Mouse (Mus musculus): ENCODE measurements around the gene Acss1. TPM values are rescaled to one million over a fixed set of nuclear protein-coding genes. Genes with fewer than 3 reads are reported as not detected.

The Acss1 gene
- polyA plus RNA-seq, 1 experiment = 9.4 TPM

GRCm38 (mm10) chr2:150589076-150589475, 79.2 kb downstream of the Acss1 start:
- Histone ChIP-seq H3K27ac (ENCODE audit: insufficient read depth, low read depth, low read length) (no peak overlapping the region), H3K4me3 (ENCODE audit: insufficient read depth, low read length) (no peak overlapping the region), H3K4me1 (ENCODE audit: control insufficient read depth, insufficient read depth, low read length) (no peaks in the 10 kb centered on the region)
- TF ChIP-seq POLR2A (IDR thresholded peaks at IDR 0.05; ENCODE audit: borderline replicate concordance, low read depth, low read length) (no peak), CTCF (IDR thresholded peaks at IDR 0.05; ENCODE audit: low read depth, low read length) (no peak)

DNA sequence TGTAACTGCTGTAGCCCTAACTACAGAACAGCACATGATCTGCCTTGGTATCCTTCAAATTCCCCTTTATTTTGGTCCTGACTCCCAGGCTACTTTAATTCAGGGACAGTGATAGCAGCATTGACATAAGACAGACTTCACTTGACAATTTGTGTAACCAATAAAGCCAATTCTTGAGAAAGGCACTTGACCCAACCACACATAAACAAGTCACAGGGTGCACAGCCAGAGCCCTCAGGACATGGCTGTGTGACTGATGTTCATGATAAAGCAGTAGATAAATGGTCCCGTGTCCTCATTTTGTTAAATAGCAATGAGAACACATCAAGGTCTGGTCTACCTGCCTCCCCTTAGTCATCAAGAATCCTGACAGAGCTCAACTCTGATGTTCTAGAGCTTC, 88.7 kb downstream of the Acss1 start:
- Histone ChIP-seq H3K27ac (ENCODE audit: insufficient read depth, low read depth, low read length) (no peak overlapping the region), H3K4me3 (ENCODE audit: insufficient read depth, low read length) (no peak overlapping the region), H3K4me1 (ENCODE audit: control insufficient read depth, insufficient read depth, low read length) (no peaks in the 10 kb centered on the region)
- no peak for TF ChIP-seq CTCF (IDR thresholded peaks at IDR 0.05; ENCODE audit: low read depth, low read length)
- TF ChIP-seq POLR2A (IDR thresholded peaks at IDR 0.05; ENCODE audit: borderline replicate concordance, low read depth, low read length) = no peak

GRCm38 (mm10) chr2:150578603-150579002, 89.7 kb downstream of the Acss1 start:
- no peak overlapping the region for H3K27ac ChIP-seq (ENCODE audit: insufficient read depth, low read depth, low read length)
- H3K4me1 ChIP-seq (ENCODE audit: control insufficient read depth, insufficient read depth, low read length) = no peaks in the 10 kb centered on the region

GRCm38 (mm10) chr2:150576256-150576655, 92.0 kb downstream of the Acss1 start:
- TF ChIP-seq CTCF (IDR thresholded peaks at IDR 0.05; ENCODE audit: low read depth, low read length) = no peak
- TF ChIP-seq POLR2A (IDR thresholded peaks at IDR 0.05; ENCODE audit: borderline replicate concordance, low read depth, low read length) = no peak

More at GRCm38 (mm10) chr2:150578603-150579002, 89.7 kb downstream of the Acss1 start:
- no peak overlapping the region for H3K4me3 ChIP-seq (ENCODE audit: insufficient read depth, low read length)
- TF ChIP-seq POLR2A (IDR thresholded peaks at IDR 0.05; ENCODE audit: borderline replicate concordance, low read depth, low read length) (no peak), CTCF (IDR thresholded peaks at IDR 0.05; ENCODE audit: low read depth, low read length) (no peak)

GRCm38 (mm10) chr2:150572463-150572862, 95.8 kb downstream of the Acss1 start:
- H3K4me3 ChIP-seq (ENCODE audit: insufficient read depth, low read length) = no peak overlapping the region

More at GRCm38 (mm10) chr2:150576256-150576655, 92.0 kb downstream of the Acss1 start:
- Histone ChIP-seq H3K27ac (ENCODE audit: insufficient read depth, low read depth, low read length) (no peak overlapping the region), H3K4me1 (ENCODE audit: control insufficient read depth, insufficient read depth, low read length) (no peaks in the 10 kb centered on the region), H3K4me3 (ENCODE audit: insufficient read depth, low read length) (no peak overlapping the region)

DNA sequence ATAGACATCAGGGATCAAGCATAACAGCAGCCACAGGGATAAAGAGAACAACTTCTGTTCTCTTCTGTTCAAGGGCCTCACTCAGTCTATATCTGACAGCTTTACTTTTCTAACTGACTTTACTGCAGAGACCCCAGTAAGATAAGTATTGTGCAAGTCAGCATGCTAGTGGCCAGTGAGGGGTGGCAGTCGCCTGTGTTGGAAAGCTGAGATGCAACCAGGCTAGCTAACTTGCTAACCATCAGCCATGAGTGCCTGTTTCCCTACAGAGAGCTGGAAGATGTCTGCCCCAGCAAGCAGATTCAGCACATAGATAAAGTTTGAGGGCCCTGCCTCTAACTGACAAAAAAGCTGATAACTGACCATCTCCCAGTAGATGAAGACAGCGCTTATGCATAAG, 97.5 kb downstream of the Acss1 start:
- no peak for TF ChIP-seq POLR2A (IDR thresholded peaks at IDR 0.05; ENCODE audit: borderline replicate concordance, low read depth, low read length)
- no peak for TF ChIP-seq CTCF (IDR thresholded peaks at IDR 0.05; ENCODE audit: low read depth, low read length)
- Histone ChIP-seq H3K4me1 (ENCODE audit: control insufficient read depth, insufficient read depth, low read length) (peaks cover 32% of the 10 kb centered on the region), H3K4me3 (ENCODE audit: insufficient read depth, low read length) (no peak overlapping the region), H3K27ac (ENCODE audit: insufficient read depth, low read depth, low read length) (no peak overlapping the region)

More at GRCm38 (mm10) chr2:150572463-150572862, 95.8 kb downstream of the Acss1 start:
- H3K4me1 ChIP-seq (ENCODE audit: control insufficient read depth, insufficient read depth, low read length) = peaks cover 18% of the 10 kb centered on the region
- H3K27ac ChIP-seq (ENCODE audit: insufficient read depth, low read depth, low read length) = no peak overlapping the region
- TF ChIP-seq CTCF (IDR thresholded peaks at IDR 0.05; ENCODE audit: low read depth, low read length) (no peak), POLR2A (IDR thresholded peaks at IDR 0.05; ENCODE audit: borderline replicate concordance, low read depth, low read length) (no peak)

- peaks cover 32% of the 10 kb centered on the region for H3K4me1 ChIP-seq (ENCODE audit: control insufficient read depth, insufficient read depth, low read length)
- TF ChIP-seq POLR2A (IDR thresholded peaks at IDR 0.05; ENCODE audit: borderline replicate concordance, low read depth, low read length) = no peak
- TF ChIP-seq CTCF (IDR thresholded peaks at IDR 0.05; ENCODE audit: low read depth, low read length) = no peak
- H3K4me3 ChIP-seq (ENCODE audit: insufficient read depth, low read length) = peak within 1 kb of the TSS; percentile 8; the same call in 1 of the 2 replicates
- H3K27ac ChIP-seq (ENCODE audit: insufficient read depth, low read depth, low read length) = no peak within 1 kb of the TSS
These were observed 98.3 kb downstream of the Acss1 start, which contains the start of gene Cst7 for GRCm38 (mm10) chr2:150569847-150570590. TSS of gene Cst7 (plus strand) at chr2:150570415.

Other genes with a start within 250 kb of the Acss1 start
- 1.5 and 3.1 TPM in 2 replicates for gene Zfp442, start 217.0 kb downstream of the Acss1 start, polyA plus RNA-seq (2012; ENCODE audit: insufficient read depth, insufficient read length, missing spikeins)
- not detected in 2 replicates for gene Zfp345, start 183.4 kb downstream of the Acss1 start, polyA plus RNA-seq (2012; ENCODE audit: insufficient read depth, insufficient read length, missing spikeins)
- gene Cst7, start 98.1 kb downstream of the Acss1 start, polyA plus RNA-seq (2012; ENCODE audit: insufficient read depth, insufficient read length, missing spikeins) = not detected in 2 replicates
- gene Apmap, start 59.9 kb downstream of the Acss1 start, polyA plus RNA-seq (2012; ENCODE audit: insufficient read depth, insufficient read length, missing spikeins) = 21.4 and 22.1 TPM in 2 replicates
- gene Vsx1, start 20.9 kb upstream of the Acss1 start, polyA plus RNA-seq (2012; ENCODE audit: insufficient read depth, insufficient read length, missing spikeins) = not detected in 2 replicates
- 7.2 and 8.2 TPM in 2 replicates for gene Entpd6, start 80.5 kb upstream of the Acss1 start, polyA plus RNA-seq (2012; ENCODE audit: insufficient read depth, insufficient read length, missing spikeins)
- 24.3 and 33.9 TPM in 2 replicates for gene Pygb, start 118.2 kb upstream of the Acss1 start, polyA plus RNA-seq (2012; ENCODE audit: insufficient read depth, insufficient read length, missing spikeins)
- 405 and 430 TPM in 2 replicates for gene Abhd12, start 236.2 kb upstream of the Acss1 start, polyA plus RNA-seq (2012; ENCODE audit: insufficient read depth, insufficient read length, missing spikeins)
- gene Gins1, start 236.9 kb upstream of the Acss1 start, polyA plus RNA-seq (2012; ENCODE audit: insufficient read depth, insufficient read length, missing spikeins) = 13.4 and 16.9 TPM in 2 replicates

Data from bone marrow macrophage, adult 2 months (primary cell).